Mouse (Mus musculus) embryonic facial prominence, embryonic 12.5 days (tissue): ENCODE measurements at regions not wholly inside any gene's neighbourhood (a gene's known extent, or its start where the extent isn't known, plus 50 kb on each side); places are given as distances from the start of the nearest gene placed in this dataset.

Experiments
- ATAC-seq: fragments of 200-750 bp; cut with Nextera tagmentation; 2 replicates; pipeline ENCODE4 v1.8.0; 2017; ENCODE audit not compliant: insufficient number of reproducible peaks, insufficient read depth, low FRiP score, low TSS enrichment
- H3K27ac ChIP-seq: fragments of 300-500 bp; sonication (generic); 2 replicates; pipeline ENCODE4 v1.5.1; 2016; ENCODE audit warnings: mild to moderate bottlenecking
- H3K27me3 ChIP-seq: fragments of 300-500 bp; sonication (generic); 2 replicates; pipeline ENCODE4 v1.6.1; 2016; ENCODE audit warnings: mild to moderate bottlenecking, moderate library complexity
- H3K36me3 ChIP-seq: fragments of 300-500 bp; sonication (generic); 2 replicates; pipeline ENCODE4 v1.6.1; 2016; ENCODE audit warnings: mild to moderate bottlenecking
- H3K4me1 ChIP-seq: fragments of 300-500 bp; sonication (generic); 2 replicates; pipeline ENCODE4 v1.6.1; 2016
- H3K4me2 ChIP-seq: fragments of 300-500 bp; sonication (generic); replicated peaks from 2 replicates; pipeline ENCODE4 v1.6.1; 2016; ENCODE audit warnings: mild to moderate bottlenecking, moderate library complexity
- H3K4me3 ChIP-seq: fragments of 300-500 bp; sonication (generic); 2 replicates; pipeline ENCODE4 v1.5.1; 2016; ENCODE audit warnings: mild to moderate bottlenecking
- H3K9ac ChIP-seq: fragments of 300-500 bp; sonication (generic); 2 replicates; pipeline ENCODE4 v1.6.1; 2016; ENCODE audit warnings: mild to moderate bottlenecking, moderate library complexity
- H3K9me3 ChIP-seq: fragments of 300-500 bp; sonication (generic); 2 replicates; pipeline ENCODE4 v1.6.1; 2016; ENCODE audit warnings: mild to moderate bottlenecking, moderate library complexity
- WGBS: fragments of 180-500 bp; shearing (Covaris S2); methylation state at CpG from one replicate; pipeline ENCODE4 v1.1.7; 2016; 5-methylcytosine and 5-hydroxymethylcytosine counted together

- H3K36me3 ChIP-seq, result no peaks in the 10 kb centered on the region
- H3K27me3 ChIP-seq, result no peaks in the 10 kb centered on the region
- H3K9ac ChIP-seq, result no peak overlapping the region
- 54% methylated on average over 6 of the region's 6 CpGs for WGBS
- H3K4me1 ChIP-seq, result no peaks in the 10 kb centered on the region
- no peak overlapping the region for H3K27ac ChIP-seq
- no peaks in the 10 kb centered on the region for H3K9me3 ChIP-seq
- H3K4me3 ChIP-seq, result no peak overlapping the region
- ATAC-seq, result no peak
- H3K4me2 ChIP-seq, result no peak overlapping the region
Observed at GRCm38 (mm10) chr10:9291456-9292146, 383.4 kb downstream of the Samd5 start.

GRCm38 (mm10) chr10:9272940-9273339, 387.1 kb upstream of the Sash1 start:
- ATAC-seq, result no peak
- H3K36me3 ChIP-seq, result no peaks in the 10 kb centered on the region
- no peak overlapping the region for H3K4me2 ChIP-seq
- peaks cover 22% of the 10 kb centered on the region for H3K4me1 ChIP-seq
- peak overlapping the region; percentile 26 for H3K27ac ChIP-seq
- WGBS, result 35% methylated on average over 3 of the region's 3 CpGs
- no peaks in the 10 kb centered on the region for H3K9me3 ChIP-seq
- H3K27me3 ChIP-seq, result no peaks in the 10 kb centered on the region
- no peak overlapping the region for H3K9ac ChIP-seq
- H3K4me3 ChIP-seq, result no peak overlapping the region

- no peak overlapping the region for H3K9ac ChIP-seq
- H3K27me3 ChIP-seq, result no peaks in the 10 kb centered on the region
- H3K4me1 ChIP-seq, result peaks cover 22% of the 10 kb centered on the region
- H3K9me3 ChIP-seq, result no peaks in the 10 kb centered on the region
- H3K27ac ChIP-seq, result no peak overlapping the region
- WGBS, result 19% methylated on average over 5 of the region's 5 CpGs
- no peak for ATAC-seq
- no peaks in the 10 kb centered on the region for H3K36me3 ChIP-seq
- H3K4me3 ChIP-seq, result no peak overlapping the region
- H3K4me2 ChIP-seq, result no peak overlapping the region
Observed at GRCm38 (mm10) chr10:9272243-9272642, 386.4 kb upstream of the Sash1 start.

GRCm38 (mm10) chr10:9265528-9265927, 379.7 kb upstream of the Sash1 start:
- Histone ChIP-seq H3K27me3 (no peaks in the 10 kb centered on the region), H3K36me3 (no peaks in the 10 kb centered on the region), H3K27ac (no peak overlapping the region), H3K9me3 (no peaks in the 10 kb centered on the region), H3K4me1 (no peaks in the 10 kb centered on the region), H3K9ac (no peak overlapping the region), H3K4me2 (no peak overlapping the region), H3K4me3 (no peak overlapping the region)
- ATAC-seq, result no peak
- 88% methylated on average over 2 of the region's 2 CpGs for WGBS

- no peaks in the 10 kb centered on the region for H3K27me3 ChIP-seq
- 69% methylated on average over 12 of the region's 12 CpGs for WGBS
- H3K9me3 ChIP-seq, result no peaks in the 10 kb centered on the region
- H3K4me1 ChIP-seq, result no peaks in the 10 kb centered on the region
- no peak overlapping the region for H3K4me2 ChIP-seq
- no peak for ATAC-seq
- no peaks in the 10 kb centered on the region for H3K36me3 ChIP-seq
- no peak overlapping the region for H3K4me3 ChIP-seq
- no peak overlapping the region for H3K9ac ChIP-seq
- H3K27ac ChIP-seq, result no peak overlapping the region
Observed at GRCm38 (mm10) chr10:9264309-9265000, 378.6 kb upstream of the Sash1 start.

GRCm38 (mm10) chr10:9258705-9259104, 372.8 kb upstream of the Sash1 start:
- H3K9ac ChIP-seq, result no peak overlapping the region
- H3K27me3 ChIP-seq, result no peaks in the 10 kb centered on the region
- ATAC-seq, result no peak
- H3K4me3 ChIP-seq, result no peak overlapping the region
- H3K4me1 ChIP-seq, result no peaks in the 10 kb centered on the region
- no peak overlapping the region for H3K4me2 ChIP-seq
- WGBS, result 93% methylated on average over 1 of the region's 1 CpGs
- H3K27ac ChIP-seq, result no peak overlapping the region
- no peaks in the 10 kb centered on the region for H3K9me3 ChIP-seq
- H3K36me3 ChIP-seq, result no peaks in the 10 kb centered on the region

- H3K27me3 ChIP-seq, result no peaks in the 10 kb centered on the region
- 14% methylated on average over 3 of the region's 3 CpGs for WGBS
- no peak for ATAC-seq
- no peak overlapping the region for H3K27ac ChIP-seq
- H3K4me1 ChIP-seq, result no peaks in the 10 kb centered on the region
- no peak overlapping the region for H3K4me3 ChIP-seq
- no peaks in the 10 kb centered on the region for H3K9me3 ChIP-seq
- H3K36me3 ChIP-seq, result no peaks in the 10 kb centered on the region
- no peak overlapping the region for H3K9ac ChIP-seq
- H3K4me2 ChIP-seq, result no peak overlapping the region
Observed at GRCm38 (mm10) chr10:9252941-9253217, 367.0 kb upstream of the Sash1 start.

- H3K9ac ChIP-seq, result no peak overlapping the region
- no peaks in the 10 kb centered on the region for H3K4me1 ChIP-seq
- ATAC-seq, result no peak
- no peak overlapping the region for H3K27ac ChIP-seq
- H3K9me3 ChIP-seq, result no peaks in the 10 kb centered on the region
- no peaks in the 10 kb centered on the region for H3K27me3 ChIP-seq
- 66% methylated on average over 7 of the region's 7 CpGs for WGBS
- no peak overlapping the region for H3K4me3 ChIP-seq
- H3K4me2 ChIP-seq, result no peak overlapping the region
- H3K36me3 ChIP-seq, result no peaks in the 10 kb centered on the region
Observed at GRCm38 (mm10) chr10:9252120-9252940, 366.5 kb upstream of the Sash1 start.

GRCm38 (mm10) chr10:9243281-9243618, 357.4 kb upstream of the Sash1 start:
- no peak overlapping the region for H3K4me3 ChIP-seq
- H3K36me3 ChIP-seq, result no peaks in the 10 kb centered on the region
- no peak overlapping the region for H3K27ac ChIP-seq
- H3K27me3 ChIP-seq, result no peaks in the 10 kb centered on the region
- H3K9me3 ChIP-seq, result no peaks in the 10 kb centered on the region
- H3K4me2 ChIP-seq, result no peak overlapping the region
- no peak overlapping the region for H3K9ac ChIP-seq
- no peaks in the 10 kb centered on the region for H3K4me1 ChIP-seq
- WGBS, result 78% methylated on average over 4 of the region's 4 CpGs
- ATAC-seq, result no peak

GRCm38 (mm10) chr10:9242596-9243280, 356.9 kb upstream of the Sash1 start:
- Histone ChIP-seq H3K27ac (no peak overlapping the region), H3K27me3 (no peaks in the 10 kb centered on the region), H3K4me1 (no peaks in the 10 kb centered on the region), H3K9ac (no peak overlapping the region), H3K4me3 (no peak overlapping the region), H3K4me2 (no peak overlapping the region), H3K9me3 (no peaks in the 10 kb centered on the region), H3K36me3 (no peaks in the 10 kb centered on the region)
- ATAC-seq, result no peak
- 70% methylated on average over 7 of the region's 7 CpGs for WGBS

- ATAC-seq, result no peak
- WGBS, result 50% methylated on average over 6 of the region's 6 CpGs
Observed at GRCm38 (mm10) chr10:9239956-9240355, 354.1 kb upstream of the Sash1 start.

More at GRCm38 (mm10) chr10:9239956-9240355, 354.1 kb upstream of the Sash1 start:
- Histone ChIP-seq H3K4me1 (no peaks in the 10 kb centered on the region), H3K4me2 (no peak overlapping the region), H3K36me3 (no peaks in the 10 kb centered on the region), H3K27ac (no peak overlapping the region), H3K9ac (no peak overlapping the region), H3K4me3 (no peak overlapping the region), H3K9me3 (no peaks in the 10 kb centered on the region), H3K27me3 (no peaks in the 10 kb centered on the region)
